Mouse (Mus musculus) monocyte, adult 5-6 weeks (primary cell): ENCODE results near the gene Gbp9. TPM values are rescaled to one million over a fixed set of nuclear protein-coding genes. Genes with fewer than 3 reads are reported as not detected.
"Not testable (repeated sequence)": the region's sequence is repeated elsewhere in the genome, so short reads cannot be mapped to it uniquely, and the experiment has no call there.

ENCODE experiments used
- ATAC-seq: fragments of 153-309, 156-312 bp; replicated peaks from 2 replicates; pipeline ENCODE4 v1.8.0; 2017; ENCODE audit warnings: mild to moderate bottlenecking; ENCODE audit not compliant: low TSS enrichment, insufficient number of reproducible peaks, severe bottlenecking, poor library complexity, low FRiP score
- total RNA-seq: library from RNA; stranded (forward); fragments of 200-1000, 200-491, 200-594 nt; gene quantifications from 3 replicates; pipeline ENCODE4 v1.2.3, GENCODE M21; 2017

Gene Gbp9
- total RNA-seq = 66.5 to 102 TPM (median 67.7 TPM) in 3 replicates

DNA sequence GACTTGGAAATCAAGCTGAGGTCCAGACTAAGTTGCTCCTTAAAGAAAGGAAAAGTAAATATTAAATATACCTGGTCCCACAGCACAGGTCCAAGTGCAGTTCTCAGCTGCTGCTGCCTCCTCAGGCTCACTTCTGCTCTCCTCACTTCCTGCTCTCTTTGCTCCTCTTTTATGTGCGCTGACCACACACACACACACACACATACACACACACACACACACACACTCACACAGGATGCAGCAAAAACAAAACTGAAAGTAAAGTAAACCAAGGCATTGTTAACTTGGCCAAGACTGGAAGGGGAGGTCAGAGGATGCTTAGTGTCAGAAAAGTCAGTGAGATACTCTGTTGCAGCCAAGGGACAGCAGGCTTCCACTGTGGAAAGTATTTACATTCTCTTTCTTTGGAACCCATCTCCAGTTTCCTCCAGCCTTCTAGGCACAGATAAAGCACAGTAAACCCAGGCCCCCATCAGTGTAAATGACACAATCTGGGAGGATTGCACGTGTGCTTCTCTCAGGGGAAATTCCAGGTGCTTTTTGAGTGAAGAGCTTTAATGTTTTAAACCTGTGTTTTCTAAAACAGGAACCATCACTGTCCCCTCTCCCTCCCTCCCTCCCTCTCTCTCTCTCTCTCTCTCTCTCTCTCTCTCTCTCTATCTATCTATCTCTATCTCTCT, at the start of gene Gbp9, which contains the start of the genes Gbp8 and Gbp4:
Gene Gbp9, minus strand, starts transcription at position 131 of the 680 bp plus-strand sequence.
Gene Gbp8, minus strand, starts transcription at position 132 of the 680 bp plus-strand sequence.
Gene Gbp4, minus strand, starts transcription at position 178 of the 680 bp plus-strand sequence.
- peak; percentile 74; the same call in 1 of the 2 replicates for ATAC-seq

DNA sequence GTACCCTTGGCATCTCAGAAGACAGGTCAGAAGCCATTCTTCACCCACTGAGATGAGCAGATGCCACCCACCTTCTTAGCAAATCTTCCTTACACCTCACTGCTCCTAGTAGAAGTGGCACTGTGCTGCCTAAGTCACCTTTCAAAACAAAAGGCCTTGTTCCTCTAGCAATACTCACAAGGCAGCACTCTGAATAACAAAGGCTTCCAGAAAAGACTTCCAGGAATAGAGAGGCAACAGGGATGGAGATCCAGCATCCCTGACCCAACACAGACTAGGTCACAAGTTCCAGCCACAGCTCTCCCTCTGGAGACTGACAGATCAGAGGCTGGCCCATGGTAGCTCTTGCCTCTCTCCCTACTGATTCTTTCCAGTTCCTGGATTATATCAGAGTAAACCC, 42.1 kb upstream of the Gbp9 start:
- ATAC-seq = no peak

DNA sequence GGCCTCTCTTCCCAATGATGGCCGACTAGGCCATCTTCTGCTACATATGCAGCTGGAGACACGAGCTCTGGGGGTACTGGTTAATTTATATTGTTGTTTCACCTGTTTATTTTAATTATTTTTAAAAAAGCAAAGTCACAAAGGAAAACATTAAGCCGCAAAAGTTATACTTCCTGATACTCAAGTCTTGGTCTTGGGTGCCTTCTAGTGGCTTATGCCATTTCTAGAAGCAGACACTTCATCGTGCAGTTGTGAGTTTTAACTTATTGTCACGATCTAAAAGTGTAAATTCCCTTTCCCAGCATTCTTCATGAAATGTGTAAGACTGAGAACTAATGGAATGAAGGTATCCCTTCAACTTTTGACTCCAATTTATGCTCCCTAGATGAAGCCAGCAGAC, 17.2 kb upstream of the Gbp9 start:
- ATAC-seq = no peak

DNA sequence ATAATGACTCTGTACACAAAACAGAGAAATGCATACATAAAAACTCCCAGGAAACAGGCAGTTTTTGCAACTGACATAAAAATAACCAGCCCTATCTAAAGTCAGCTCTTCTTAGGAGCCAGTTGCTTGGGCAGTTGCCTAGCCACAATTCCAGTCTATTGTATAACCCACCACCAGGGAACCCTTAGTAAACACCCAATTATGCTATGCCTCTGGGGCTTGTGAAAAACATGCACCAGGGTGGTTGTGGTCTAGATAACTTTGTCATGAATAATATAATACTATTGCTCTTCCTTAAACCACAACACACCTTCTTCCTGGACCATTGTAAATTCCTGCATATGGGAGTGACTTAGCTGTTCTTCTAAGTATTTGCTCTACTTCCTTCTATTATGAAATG, 14.7 kb upstream of the Gbp9 start:
- ATAC-seq = no peak

DNA sequence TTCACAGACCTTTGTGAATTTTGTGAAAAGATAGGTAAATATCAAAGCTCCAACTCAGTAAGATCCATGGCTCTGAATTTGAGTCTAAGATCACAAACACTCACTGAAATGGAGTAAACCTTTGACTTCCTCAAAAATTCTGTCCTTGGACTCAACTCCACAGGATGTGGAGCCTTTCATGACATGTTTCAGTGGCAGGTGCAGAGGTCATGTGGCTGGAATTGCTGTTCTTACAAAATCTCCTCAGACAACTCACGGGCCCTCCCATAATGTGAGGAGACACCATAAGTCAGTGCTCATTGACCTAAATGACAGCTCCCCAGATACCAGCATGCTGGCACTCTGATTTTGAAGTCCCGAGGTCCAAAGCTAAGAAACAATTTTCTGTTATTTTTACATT, 8.7 kb upstream of the Gbp9 start:
- ATAC-seq = not testable (repeated sequence)

DNA sequence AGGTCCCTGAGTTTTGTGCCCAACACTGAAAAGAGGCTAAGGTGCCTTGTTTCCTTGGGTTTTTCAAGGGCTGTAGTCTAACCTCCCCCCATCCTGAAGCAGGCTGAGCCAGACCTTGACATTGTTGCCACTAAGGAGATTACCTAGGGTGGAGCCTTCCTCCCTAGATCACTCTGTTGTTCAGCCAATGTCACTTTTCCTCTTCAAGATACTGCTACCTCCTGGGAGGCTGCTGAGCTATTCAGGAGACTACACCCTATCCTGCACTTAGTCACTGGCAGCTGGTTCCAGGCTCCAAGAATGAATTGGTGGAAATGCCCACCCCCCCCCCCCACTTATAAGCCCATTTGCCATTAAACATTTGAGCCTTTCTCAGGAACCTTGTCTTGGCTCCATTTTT, 7.1 kb upstream of the Gbp9 start:
- no peak for ATAC-seq

DNA sequence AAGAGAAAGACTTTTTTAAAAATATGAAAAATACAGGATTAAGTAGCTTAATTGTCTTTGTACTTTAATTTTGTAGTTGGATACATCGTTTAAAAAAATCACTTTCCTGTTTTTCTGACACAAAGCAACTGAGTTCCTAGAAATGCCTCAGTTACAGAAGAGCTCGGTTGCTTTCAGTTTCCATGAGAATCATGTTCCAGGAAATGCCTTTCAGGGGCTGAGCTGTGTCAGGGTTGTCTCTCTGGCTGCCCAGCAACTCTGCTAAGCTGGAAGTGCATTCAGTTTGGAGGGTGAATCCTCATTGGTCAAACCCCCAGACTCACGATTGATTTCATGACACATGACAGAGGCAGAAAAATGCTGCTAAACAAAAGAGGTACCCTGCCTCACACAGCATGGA, 6.4 kb upstream of the Gbp9 start:
- ATAC-seq = not testable (repeated sequence)

DNA sequence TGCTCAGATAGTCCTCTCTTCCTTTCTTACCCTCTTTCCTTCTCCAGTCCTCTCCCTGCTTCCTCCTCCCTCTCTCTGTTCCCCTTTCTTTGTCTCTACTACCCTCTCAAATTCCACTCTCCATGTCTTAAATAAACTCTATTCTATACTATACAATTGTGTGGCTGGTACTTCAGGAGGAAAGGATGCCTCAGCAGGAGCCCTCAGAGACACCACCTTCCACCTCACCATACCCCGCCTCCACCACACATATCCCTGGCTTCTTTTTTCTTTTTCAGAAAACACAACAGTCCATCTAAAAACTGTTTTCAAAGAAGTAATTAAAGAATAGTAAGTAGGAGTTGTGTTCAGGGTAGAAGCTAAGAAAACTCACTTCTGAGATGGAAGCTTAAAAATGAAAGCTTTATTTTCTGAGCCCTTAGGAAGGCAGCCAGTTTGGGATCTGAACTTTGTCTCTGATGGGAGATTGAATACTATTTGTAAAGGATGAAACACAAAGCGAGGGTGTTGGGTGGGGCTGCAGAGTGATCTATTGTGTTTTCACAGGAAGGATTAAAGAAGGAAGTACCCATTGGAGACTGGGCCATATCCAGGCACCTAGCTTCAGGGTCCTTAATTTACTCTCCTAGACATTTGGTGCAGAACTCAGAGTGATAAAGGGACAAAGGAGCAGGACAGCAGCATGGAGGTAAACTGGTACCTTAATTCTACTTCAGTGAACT, 911 bp upstream of the Gbp9 start:
- ATAC-seq = not testable (repeated sequence)

DNA sequence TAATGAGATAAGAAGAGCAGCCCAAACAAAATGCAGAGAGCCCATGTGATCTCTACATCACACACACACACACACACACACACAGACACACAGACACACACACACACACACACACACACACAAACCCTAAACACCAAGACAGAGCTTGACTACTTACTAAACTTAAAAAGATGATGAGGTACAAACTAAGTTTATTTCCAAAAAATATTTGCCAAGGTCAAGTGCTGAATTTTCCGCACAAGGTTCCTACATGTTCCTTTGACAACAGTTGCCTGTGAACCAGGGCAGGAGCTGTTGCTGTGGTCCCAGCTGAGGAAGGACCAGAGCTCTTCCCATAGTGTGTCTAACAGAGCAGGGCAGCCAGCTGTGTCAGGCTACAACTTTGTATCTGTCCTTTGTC, 433 bp downstream of the Gbp9 start:
- ATAC-seq = no peak

DNA sequence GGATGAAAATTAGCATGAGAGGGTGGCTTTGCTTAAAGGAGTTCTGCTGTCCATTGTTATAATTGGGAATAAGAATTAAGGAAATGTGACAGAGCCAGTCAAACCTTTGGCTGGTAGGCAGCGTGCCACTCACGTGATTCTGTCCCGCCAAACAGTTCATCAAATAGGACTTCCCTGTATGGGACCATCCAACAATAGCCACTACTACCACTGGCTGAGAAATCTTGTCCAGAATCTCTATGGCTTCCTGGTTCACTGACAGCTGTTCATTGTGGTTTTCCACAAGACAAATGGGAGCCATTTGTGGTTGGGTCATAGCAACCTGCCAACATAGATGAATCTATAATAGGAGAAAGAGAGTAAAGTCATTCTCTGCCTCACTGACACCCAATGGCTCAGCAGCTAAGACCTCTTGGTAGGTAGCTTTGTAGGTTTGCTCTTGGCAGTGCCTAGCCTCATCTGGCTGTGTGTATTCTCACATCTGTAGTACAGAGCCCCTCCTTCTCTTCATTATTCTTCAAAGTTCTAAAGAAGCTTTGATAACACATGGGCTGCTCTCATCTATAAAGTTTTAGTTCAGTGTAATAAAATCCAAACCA, 2.5 kb downstream of the Gbp9 start:
- not testable (repeated sequence) for ATAC-seq

DNA sequence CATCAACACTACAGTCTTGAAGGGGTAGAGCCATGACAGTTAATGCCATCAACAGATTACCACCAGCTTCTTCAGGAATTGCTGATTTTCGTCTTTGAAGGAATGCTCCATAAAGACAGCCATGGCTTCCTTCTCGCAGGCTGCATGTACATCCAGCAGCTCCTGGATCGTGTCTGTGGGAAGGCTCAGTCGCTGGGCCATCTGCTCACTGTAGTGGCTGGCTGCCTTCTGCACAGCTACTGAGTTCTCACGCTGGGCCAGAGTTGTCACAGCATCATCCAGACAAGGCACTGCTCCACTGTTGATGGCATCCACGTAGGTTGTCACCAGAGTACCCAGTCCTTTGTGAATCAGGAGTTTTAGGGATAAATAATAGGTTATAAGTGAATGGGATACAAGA, 17.6 kb downstream of the Gbp9 start:
- not testable (repeated sequence) for ATAC-seq

DNA sequence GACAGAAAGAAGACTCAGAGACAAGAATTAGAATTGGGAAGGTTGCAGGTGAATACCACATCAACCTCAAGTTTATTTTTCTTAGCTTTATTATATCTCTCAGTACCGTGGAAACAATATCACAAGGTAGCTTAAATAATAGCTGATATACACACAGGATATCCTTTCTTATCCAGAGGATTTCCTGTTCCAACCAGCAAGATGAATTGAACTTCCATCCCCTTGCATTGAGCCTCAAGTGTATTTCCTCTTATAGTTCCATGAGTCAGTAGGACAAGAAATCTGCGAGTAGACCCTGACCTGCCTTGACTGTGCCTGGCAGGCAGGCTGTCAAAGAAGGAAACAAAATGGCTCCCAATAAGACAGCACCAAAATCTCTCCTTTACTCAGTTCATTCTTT, 23.6 kb downstream of the Gbp9 start:
- no peak for ATAC-seq

DNA sequence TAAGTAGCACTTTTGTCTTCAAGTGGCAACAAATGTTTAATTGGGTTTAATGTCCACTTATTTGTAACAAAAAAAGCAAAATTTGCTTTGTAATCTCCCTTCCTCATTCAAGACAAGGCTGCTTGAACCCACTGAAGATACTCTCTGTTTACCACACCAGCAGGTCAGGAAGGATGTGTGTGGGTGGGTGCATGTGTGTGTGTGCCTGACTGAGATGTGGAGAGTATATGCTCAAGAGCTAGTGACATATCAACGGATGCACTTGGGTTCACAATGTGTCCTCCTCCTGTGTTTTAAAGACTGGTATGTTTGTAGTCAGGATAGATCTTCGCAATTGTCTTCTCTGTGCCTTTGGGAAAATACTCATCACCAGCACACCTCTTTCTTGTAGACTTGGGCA, 24.6 kb downstream of the Gbp9 start:
- ATAC-seq = no peak

DNA sequence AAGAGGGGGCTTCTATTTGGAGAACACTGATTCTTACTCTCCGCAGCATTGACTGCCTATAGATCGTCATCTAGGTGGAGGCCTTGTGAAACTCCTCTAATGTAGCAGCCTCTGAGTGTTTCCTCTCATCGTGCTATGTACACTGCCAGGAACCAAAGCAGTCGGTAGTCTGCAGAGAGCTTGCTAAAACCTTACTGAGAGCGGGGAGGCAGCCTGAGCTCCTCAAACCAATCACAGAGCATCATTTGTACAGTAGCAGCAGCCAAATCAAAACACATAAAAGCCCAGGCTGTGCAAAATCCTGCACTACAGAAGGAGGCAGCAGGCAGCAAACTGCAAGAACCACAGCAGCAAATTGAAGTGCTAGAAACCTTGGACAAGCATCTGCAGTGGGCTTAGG, 25.7 kb downstream of the Gbp9 start:
- ATAC-seq = no peak

DNA sequence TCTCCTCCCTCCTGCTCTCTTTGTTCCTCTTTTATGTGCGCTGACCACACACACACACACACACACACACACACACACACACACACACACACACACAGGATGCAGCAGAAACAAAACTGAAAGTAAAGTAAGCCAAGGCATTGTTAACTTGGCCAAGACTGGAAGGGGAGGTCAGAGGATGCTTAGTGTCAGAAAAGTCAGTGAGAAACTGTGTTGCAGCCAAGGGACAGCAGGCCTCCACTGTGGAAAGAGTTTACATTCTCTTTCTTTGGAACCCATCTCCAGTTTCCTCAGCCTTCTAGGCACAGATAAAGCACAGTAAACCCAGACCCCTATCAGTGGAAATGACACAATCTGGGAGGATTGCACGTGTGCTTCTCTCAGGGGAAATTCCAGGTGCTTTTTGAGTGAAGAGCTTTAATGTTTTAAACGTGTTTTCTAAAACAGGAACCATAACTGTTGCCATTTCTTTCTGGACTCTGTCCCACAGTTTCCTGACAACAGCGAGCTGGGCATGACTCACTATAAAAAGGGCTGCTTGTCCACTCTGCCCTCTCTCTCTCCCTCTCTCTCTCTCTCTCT, 29.0 kb downstream of the Gbp9 start:
- ATAC-seq = peak; percentile 87

DNA sequence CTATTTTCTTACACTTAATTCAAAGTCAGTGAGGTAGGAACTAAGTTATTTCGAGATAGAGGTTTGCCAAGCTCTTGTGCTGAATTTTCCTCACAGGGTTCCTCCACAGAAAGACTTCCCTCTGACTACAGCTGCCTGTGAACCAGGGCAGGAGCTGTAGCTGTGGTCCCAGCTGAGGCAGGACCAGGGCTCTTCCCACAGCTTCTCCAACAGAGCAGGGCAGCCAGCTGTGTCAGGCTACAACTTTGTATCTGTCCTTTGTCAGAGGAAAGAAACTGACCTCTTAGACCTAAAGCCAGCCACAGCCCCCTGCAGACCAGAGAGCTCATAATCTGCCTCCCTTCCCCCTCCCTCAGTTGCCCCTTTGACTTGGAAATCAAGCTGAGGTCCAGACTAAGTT, 29.6 kb downstream of the Gbp9 start:
- not testable (repeated sequence) for ATAC-seq

DNA sequence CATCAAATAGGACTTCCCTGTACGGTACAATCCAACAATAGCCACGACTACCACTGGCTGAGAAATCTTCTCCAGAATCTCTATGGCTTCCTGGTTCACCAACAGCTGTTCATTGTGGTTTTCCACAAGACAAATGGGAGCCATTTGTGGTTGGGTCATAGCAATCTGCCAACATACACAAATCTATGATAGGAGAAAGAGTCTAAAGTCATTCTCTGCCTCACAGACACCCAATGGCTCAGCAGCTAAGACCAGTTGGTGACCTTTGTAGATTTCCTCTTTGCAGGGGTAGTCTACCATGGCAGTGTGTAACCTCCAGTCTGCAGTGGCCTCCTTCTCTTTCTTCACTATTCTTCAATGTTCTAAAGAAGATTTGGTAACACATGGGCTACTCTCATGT, 33.6 kb downstream of the Gbp9 start:
- ATAC-seq = not testable (repeated sequence)

DNA sequence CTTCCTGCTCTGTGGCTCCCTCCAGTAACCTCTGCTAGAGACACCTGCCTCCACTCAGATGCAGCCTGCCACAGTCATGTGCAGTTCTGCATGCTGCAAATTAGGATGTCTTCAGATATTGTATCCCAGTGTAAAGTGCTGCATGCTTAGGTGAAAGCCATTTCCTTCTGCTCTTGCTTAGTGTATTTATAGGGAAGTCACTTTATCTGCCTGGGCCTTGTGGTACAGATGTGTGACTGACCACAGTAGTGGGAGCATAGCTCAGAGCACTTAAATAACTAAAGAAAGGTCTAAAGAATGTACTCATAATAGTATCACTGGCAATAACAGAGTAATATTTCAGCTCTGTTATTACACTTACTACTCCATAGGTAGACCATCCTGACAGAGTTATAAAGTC, 57.4 kb downstream of the Gbp9 start:
- ATAC-seq = no peak

DNA sequence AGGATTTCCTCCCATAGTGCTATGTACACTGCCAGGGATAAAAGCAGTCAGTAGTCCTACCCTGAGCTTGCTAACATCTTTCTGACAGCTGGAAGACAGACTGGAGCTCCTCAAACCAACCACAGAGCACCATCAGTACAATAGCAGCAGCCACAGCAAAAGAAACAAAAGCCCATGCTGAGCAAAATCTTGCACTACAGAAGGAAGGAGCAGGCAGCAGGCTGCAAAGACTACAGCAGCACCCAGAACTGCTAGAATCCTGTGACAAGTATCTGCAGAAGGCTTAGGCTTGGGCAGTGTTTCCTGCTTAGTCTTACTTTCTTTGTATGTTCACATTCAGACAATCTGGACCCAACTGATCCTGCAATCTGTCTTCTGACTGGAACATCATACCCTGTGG, 71.0 kb downstream of the Gbp9 start:
- ATAC-seq = not testable (repeated sequence)
